Mouse (Mus musculus): ENCODE results near the gene Btbd18.

Btbd18 gene

DNA sequence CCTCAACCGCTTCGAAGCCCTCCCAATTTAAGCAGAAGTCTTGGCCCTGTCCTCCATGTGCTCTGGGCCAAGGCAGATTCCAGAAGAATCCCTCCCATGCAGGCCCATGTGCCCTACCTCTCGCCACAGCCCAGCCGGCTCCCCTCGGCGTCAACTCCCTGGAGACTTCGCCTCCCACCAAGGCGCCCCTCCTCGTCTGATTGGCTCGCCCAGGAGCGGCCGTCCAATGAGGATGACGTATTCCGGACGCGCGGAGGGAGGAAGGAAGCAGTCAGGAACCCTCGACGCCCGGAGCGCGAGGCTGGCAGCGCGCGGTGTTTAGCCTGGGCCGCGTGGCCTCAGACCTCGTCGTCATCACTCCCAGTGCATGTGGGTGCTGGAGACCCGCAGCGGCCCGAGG is at the start of gene Btbd18:
Gene Btbd18, plus strand, starts transcription at position 274 of the 400 bp plus-strand sequence.
- DNase-seq (ENCODE audit: low spot score): peak; percentile 57

- no peak for DNase-seq (ENCODE audit: low spot score)
Observed at GRCm38 (mm10) chr2:84612764-84613163, 46.1 kb upstream of the Btbd18 start.

GRCm38 (mm10) chr2:84617637-84618515 is 41.0 kb upstream of the Btbd18 start:
- DNase-seq (ENCODE audit: low spot score): no peak

DNA sequence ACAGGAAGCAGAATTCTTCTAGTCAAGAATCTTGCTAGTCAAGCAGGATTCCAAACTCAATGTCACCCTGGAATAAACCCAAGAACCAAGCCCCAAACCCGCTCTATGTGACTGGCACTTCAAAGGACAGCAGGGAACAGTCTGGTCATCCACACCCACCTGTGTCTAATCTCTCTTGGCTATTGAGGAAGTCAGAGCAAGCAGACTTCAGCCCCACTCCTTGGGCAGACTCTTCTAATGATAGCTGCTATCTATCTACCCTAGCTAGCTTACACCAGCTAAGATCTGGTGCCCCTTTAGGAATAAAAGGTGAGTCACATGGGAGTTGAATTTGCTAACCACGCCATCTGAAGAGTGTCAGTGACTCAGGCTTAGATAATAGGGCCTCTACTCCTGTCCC is 40.0 kb upstream of the Btbd18 start:
- DNase-seq (ENCODE audit: low spot score): no peak

- DNase-seq (ENCODE audit: low spot score): no peak
Observed at GRCm38 (mm10) chr2:84619646-84620340, 39.1 kb upstream of the Btbd18 start.

GRCm38 (mm10) chr2:84622668-84623067 is 36.2 kb upstream of the Btbd18 start:
- DNase-seq (ENCODE audit: low spot score): no peak

- no peak for DNase-seq (ENCODE audit: low spot score)
Observed at GRCm38 (mm10) chr2:84623428-84624119, 35.3 kb upstream of the Btbd18 start.

- no peak for DNase-seq (ENCODE audit: low spot score)
Observed at GRCm38 (mm10) chr2:84624201-84624600, 34.7 kb upstream of the Btbd18 start.

- no peak for DNase-seq (ENCODE audit: low spot score)
Observed at GRCm38 (mm10) chr2:84626366-84626975, 32.4 kb upstream of the Btbd18 start.

- no peak for DNase-seq (ENCODE audit: low spot score)
Observed at GRCm38 (mm10) chr2:84627036-84627435, 31.8 kb upstream of the Btbd18 start.

GRCm38 (mm10) chr2:84632001-84632400 is 26.9 kb upstream of the Btbd18 start:
- DNase-seq (ENCODE audit: low spot score): no peak

DNA sequence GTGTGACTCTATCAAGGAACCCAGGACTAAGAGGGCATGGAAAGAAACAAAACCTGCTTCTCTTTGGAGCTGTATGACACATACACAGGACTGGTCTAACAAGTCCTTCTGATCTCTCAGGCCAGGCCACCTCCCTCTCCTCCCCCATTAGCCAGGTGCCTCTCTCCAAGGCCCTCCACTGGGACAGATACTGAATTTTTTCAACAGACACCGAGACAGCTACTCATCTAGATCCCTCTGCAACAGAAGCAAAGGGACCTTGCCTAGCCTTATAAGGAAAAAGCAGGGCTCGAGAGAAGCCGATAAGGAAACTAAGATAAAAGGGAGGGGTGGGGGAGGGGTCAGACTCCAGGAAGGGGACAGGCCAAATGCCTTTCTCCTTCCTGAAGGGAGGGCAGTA is 25.9 kb upstream of the Btbd18 start:
- no peak for DNase-seq (ENCODE audit: low spot score)

- DNase-seq (ENCODE audit: low spot score): no peak
Observed at GRCm38 (mm10) chr2:84634006-84634405, 24.9 kb upstream of the Btbd18 start.

- DNase-seq (ENCODE audit: low spot score): no peak
Observed at GRCm38 (mm10) chr2:84634934-84635482, 23.9 kb upstream of the Btbd18 start.

DNA sequence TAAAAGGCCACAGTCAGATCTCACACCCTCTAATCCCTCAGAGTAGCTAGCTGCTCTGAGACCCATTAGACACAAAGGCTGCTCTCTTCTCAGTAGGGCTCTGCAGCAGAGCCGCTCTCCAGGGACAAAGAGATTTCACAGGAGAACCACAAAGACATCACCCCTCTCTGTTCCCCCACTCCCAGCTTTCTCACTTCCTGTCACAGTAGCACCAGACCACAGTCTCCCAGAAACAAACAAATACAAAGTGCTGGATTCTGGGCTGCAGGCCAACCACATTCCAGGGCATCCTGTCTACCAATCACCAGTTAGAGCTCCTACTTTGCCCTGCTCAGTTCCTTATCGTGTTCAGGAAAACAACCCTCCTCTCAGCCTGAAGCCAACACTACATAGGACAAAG is 23.3 kb upstream of the Btbd18 start:
- peak; percentile 91 for DNase-seq (ENCODE audit: low spot score)

- DNase-seq (ENCODE audit: low spot score): no peak
Observed at GRCm38 (mm10) chr2:84636231-84636741, 22.6 kb upstream of the Btbd18 start.

- no peak for DNase-seq (ENCODE audit: low spot score)
Observed at GRCm38 (mm10) chr2:84637452-84638165, 21.3 kb upstream of the Btbd18 start.

DNA sequence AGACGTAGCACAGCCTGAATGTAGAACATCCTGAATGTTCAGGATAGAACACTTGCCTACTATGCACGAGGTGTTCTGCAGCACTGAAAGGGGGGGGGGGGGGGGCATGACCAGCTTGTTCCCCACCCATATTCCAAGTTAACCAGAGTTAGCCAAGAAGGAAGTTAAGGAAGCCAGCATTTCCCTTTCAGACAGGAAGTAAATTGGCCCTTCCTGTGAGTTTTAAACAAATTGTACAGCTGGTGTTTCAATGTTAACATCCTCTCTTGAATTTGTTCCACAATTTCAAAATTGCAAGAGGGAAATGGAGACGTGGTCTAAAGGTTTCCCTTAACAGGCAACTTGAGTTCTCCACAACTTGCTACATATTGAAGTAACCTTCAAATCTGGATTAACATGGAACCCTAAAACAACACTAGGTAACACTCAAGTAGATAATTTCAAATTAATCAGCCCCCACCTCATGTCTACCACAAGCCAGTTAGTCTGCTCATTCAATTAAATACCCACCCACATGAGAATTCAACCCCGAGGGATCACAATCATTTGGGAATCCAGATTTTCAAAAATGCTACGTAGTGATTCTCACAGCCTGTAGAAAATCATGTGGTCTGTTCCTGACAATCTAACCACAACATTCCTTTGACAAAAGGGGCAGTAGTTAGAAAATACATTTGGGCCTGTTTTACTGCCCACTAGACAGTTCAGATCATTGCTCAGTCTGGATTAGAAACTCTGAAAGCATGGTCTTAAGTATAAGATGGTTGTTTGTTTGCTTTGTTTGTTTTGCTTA is 20.3 kb upstream of the Btbd18 start:
- DNase-seq (ENCODE audit: low spot score): no peak

DNA sequence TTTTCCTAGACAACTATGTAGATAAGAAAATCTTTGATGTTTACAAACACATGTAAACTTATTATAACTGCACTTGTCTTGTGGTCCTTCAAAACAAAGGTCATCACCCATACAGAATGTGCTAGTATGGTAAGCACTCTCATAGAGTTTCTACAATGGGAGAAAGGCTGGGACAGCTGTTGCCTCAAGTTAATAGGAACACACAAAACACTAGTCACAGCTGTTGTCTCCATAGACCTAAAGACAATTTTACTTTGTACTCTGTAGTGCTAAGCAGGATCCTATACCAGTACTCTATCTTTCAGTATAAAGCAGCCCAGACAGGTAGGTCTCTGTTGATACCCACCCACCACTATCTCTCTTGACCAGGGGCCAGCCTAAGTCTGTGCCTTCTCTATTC is 18.0 kb upstream of the Btbd18 start:
- DNase-seq (ENCODE audit: low spot score): no peak

DNA sequence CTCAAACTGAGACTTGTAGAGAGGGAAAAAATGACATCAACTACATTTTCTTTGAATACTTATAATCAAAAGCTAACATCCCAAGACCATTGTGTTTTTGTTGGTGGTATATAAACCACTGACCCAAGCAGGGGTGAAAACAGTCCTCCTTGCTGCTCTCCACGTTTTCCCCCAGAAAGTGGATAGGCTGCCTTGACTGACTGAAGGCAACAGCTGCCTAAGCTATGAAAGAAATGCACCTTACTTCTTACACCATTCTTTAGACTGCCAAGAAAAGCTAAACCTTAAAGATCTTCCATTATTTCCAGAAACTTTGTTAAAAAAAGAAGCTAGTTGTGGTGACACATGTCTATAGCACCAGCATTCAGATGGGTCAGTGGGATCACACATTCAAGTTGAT is 12.7 kb upstream of the Btbd18 start:
- DNase-seq (ENCODE audit: low spot score): no peak

All from testis, postnatal 10 days (tissue).